Mouse (Mus musculus) T-cell, adult 2 months (primary cell): ENCODE measurements around the gene Scd3.
"Not testable (repeated sequence)": the region's sequence is repeated elsewhere in the genome, so short reads cannot be mapped to it uniquely, and the experiment has no call there.

Experiments
- DNase-seq: peaks from one replicate; pipeline ENCODE4 v3.0.0; 2022; ENCODE audit warnings: low spot score

The Scd3 gene

GRCm38 (mm10) chr19:44237471-44238006, 34.5 kb downstream of the Scd3 start:
- DNase-seq: no peak

- DNase-seq: no peak
Observed at GRCm38 (mm10) chr19:44238906-44239305, 35.8 kb downstream of the Scd3 start.

- peak; percentile 54 for DNase-seq
Observed at GRCm38 (mm10) chr19:44245761-44246171, 42.7 kb downstream of the Scd3 start.

- DNase-seq: no peak
Observed at GRCm38 (mm10) chr19:44246341-44246911, 43.4 kb downstream of the Scd3 start.

- no peak for DNase-seq
Observed at GRCm38 (mm10) chr19:44247281-44248080, 44.4 kb downstream of the Scd3 start.

- DNase-seq: peak; percentile 98
Observed at GRCm38 (mm10) chr19:44248081-44248853, 45.2 kb downstream of the Scd3 start.

GRCm38 (mm10) chr19:44248854-44249351, 45.8 kb downstream of the Scd3 start:
- DNase-seq: no peak

- not testable (repeated sequence) for DNase-seq
Observed at GRCm38 (mm10) chr19:44251138-44251537, 48.1 kb downstream of the Scd3 start.

GRCm38 (mm10) chr19:44251936-44252558, 49.0 kb downstream of the Scd3 start:
- peak; percentile 27 for DNase-seq

- DNase-seq: peak; percentile 42
Observed at GRCm38 (mm10) chr19:44254106-44254505, 51.0 kb downstream of the Scd3 start.

GRCm38 (mm10) chr19:44257377-44257966, 54.4 kb downstream of the Scd3 start:
- DNase-seq: no peak

GRCm38 (mm10) chr19:44259484-44259883, 56.4 kb downstream of the Scd3 start:
- no peak for DNase-seq

GRCm38 (mm10) chr19:44260487-44260886, 57.4 kb downstream of the Scd3 start:
- DNase-seq: no peak

- no peak for DNase-seq
Observed at GRCm38 (mm10) chr19:44261774-44262173, 58.7 kb downstream of the Scd3 start.

GRCm38 (mm10) chr19:44263581-44263980, 60.5 kb downstream of the Scd3 start:
- DNase-seq: no peak

- no peak for DNase-seq
Observed at GRCm38 (mm10) chr19:44264226-44264625, 61.2 kb downstream of the Scd3 start.

GRCm38 (mm10) chr19:44265300-44265699, 62.2 kb downstream of the Scd3 start:
- DNase-seq: no peak

- DNase-seq: no peak
Observed at GRCm38 (mm10) chr19:44265911-44266337, 62.9 kb downstream of the Scd3 start.

- DNase-seq: no peak
Observed at GRCm38 (mm10) chr19:44266458-44266823, 63.4 kb downstream of the Scd3 start.

GRCm38 (mm10) chr19:44266824-44267498, 63.9 kb downstream of the Scd3 start:
- peak; percentile 73 for DNase-seq

- no peak for DNase-seq
Observed at GRCm38 (mm10) chr19:44267499-44268002, 64.5 kb downstream of the Scd3 start.
